Mouse (Mus musculus) heart, postnatal 0 days (tissue): ENCODE results near the gene Ndufs8. TPM values are rescaled to one million over a fixed set of nuclear protein-coding genes. Genes with fewer than 3 reads are reported as not detected.

Experiments
- ATAC-seq: fragments of 200-750 bp; cut with Nextera tagmentation; 2 replicates; pipeline ENCODE4 v1.8.0; 2017; ENCODE audit warnings: low read depth, moderate number of reproducible peaks, moderate library complexity; ENCODE audit not compliant: insufficient read depth
- DNase-seq: peaks from one replicate; pipeline ENCODE4 v3.0.0-alpha.2; 2016; ENCODE audit warnings: low spot score
- H3K27ac ChIP-seq: fragments of 300-500 bp; sonication (generic); 2 replicates; pipeline ENCODE4 v1.5.1; 2014; ENCODE audit warnings: low read depth, mild to moderate bottlenecking
- H3K27me3 ChIP-seq: fragments of 300-500 bp; sonication (generic); 2 replicates; pipeline ENCODE4 v1.6.1; 2014; ENCODE audit warnings: low read length, mixed read lengths; ENCODE audit not compliant: control insufficient read depth, insufficient read depth
- H3K36me3 ChIP-seq: fragments of 300-500 bp; sonication (generic); replicated peaks from 2 replicates; pipeline ENCODE4 v1.6.1; 2014; ENCODE audit warnings: low read length, mixed read lengths; ENCODE audit not compliant: control insufficient read depth, insufficient read depth
- H3K4me1 ChIP-seq: fragments of 300-500 bp; sonication (generic); 2 replicates; pipeline ENCODE4 v1.6.1; 2014; ENCODE audit warnings: antibody characterized with exemption; ENCODE audit not compliant: control insufficient read depth, insufficient read depth
- H3K4me2 ChIP-seq: fragments of 300-500 bp; sonication (generic); 2 replicates; pipeline ENCODE4 v1.6.1; 2014; ENCODE audit warnings: low read depth, mild to moderate bottlenecking, low read length, moderate library complexity
- H3K4me3 ChIP-seq: fragments of 300-500 bp; sonication (generic); 2 replicates; pipeline ENCODE4 v1.5.1; 2014; ENCODE audit warnings: low read depth, low read length
- H3K9ac ChIP-seq: fragments of 300-500 bp; sonication (generic); replicated peaks from 2 replicates; pipeline ENCODE4 v1.6.1; 2014; ENCODE audit warnings: low read depth, low read length, mixed read lengths
- H3K9me3 ChIP-seq: fragments of 300-500 bp; sonication (generic); replicated peaks from 2 replicates; pipeline ENCODE4 v1.6.1; 2016; ENCODE audit warnings: low read length; ENCODE audit not compliant: control insufficient read depth
- CTCF ChIP-seq: IDR thresholded peaks from 2 replicates; pipeline ENCODE4 v1.5.1; 2016; ENCODE audit warnings: antibody characterized with exemption, control low read depth, low read depth
- EP300 ChIP-seq: IDR thresholded peaks from 2 replicates; pipeline ENCODE4 v1.6.1; 2016; ENCODE audit warnings: antibody characterized with exemption, low read depth
- WGBS: fragments of 180-500 bp; shearing (Covaris S2); extraction: QIAGEN DNeasy Blood & Tissue Kit; methylation state at CpG from one replicate; pipeline ENCODE4 v1.1.7; 2014; 5-methylcytosine and 5-hydroxymethylcytosine counted together
- polyA plus RNA-seq: library from polyadenylated mRNA; unstranded; fragments of >200 nt; fragmentation: Nextera tagmentation; extraction: Ambion mirVana; gene quantifications from 2 replicates; pipeline ENCODE4 v1.2.1, GENCODE M21; 2015
- total RNA-seq: library from RNA; depleted of rRNA; stranded (reverse); fragments of >200 nt; gene quantifications from 2 replicates; pipeline ENCODE4 v1.2.3, GENCODE M21; 2014; ENCODE audit warnings: low replicate concordance

The Ndufs8 gene
- total and polyA plus RNA-seq, 2 experiments from 2014 or later: 506 to 681 TPM

DNA sequence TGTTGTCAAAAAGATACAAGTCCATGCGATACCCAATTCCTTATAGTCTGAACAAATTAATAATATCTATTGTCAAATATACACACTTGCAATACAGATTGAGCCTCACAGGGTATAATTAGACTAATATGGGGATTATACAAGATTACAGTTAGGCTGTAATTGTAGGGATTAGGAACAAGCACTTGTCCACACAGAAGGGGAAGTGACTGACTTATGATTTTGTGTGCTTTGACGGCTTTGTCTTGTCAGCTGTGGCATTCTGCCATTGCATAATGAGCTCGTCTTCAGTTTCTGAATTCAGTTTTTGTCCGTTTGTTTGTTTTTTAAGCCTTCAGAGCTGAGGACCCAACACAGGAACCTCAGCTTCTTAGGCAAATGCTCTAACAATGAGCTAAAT lies 30.4 kb downstream of the Ndufs8 start:
- no peaks in the 10 kb centered on the region for H3K27me3 ChIP-seq
- H3K4me2 ChIP-seq: no peak overlapping the region
- ATAC-seq (no peak), DNase-seq (no peak)
- H3K27ac ChIP-seq: no peak overlapping the region
- WGBS: 80% methylated on average over 4 of the region's 4 CpGs
- peaks cover 22% of the 10 kb centered on the region; the same call in 1 of the 2 replicates for H3K36me3 ChIP-seq
- H3K4me3 ChIP-seq: no peak overlapping the region
- H3K9ac ChIP-seq: no peak overlapping the region
- peaks cover 7% of the 10 kb centered on the region; the same call in 1 of the 2 replicates for H3K4me1 ChIP-seq
- no peaks in the 10 kb centered on the region for H3K9me3 ChIP-seq
- TF ChIP-seq EP300 (no peak), CTCF (no peak)

DNA sequence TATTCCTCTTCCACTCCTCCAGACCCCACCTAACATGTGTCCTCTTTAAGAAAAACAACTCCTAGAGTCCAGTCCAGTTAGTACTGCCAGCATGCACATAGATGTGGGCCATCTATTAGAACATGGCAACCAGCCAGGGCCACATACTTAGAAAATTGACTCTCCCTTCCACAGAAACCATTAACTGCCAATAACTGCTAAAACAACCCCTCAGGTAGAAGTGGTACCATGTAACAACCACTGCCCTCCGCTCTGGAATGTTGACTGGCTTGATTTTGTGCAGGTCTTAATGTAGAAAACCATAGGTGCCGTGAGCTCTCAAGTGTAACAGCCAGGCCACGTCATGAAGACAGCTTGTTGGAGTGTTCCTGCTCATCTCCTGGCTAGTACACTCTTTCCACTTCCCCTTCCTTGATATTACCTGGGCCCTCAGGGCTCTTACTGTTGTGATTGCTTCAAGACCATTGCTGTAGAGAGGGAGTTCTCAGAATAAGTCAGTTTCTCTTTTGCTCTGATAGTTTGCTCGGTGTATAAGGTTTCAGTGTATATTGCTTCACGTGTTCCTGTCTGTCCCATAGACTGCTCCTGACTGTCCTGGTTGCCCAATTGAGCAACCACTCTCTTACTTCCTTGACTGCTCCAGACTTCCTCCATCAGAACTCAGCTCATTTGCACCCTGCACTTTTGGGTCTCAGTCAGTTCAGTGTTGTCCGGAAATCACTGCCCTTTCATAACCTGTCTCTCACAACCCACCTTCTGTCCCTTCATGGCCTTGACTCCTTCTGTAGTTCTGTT lies 32.3 kb downstream of the Ndufs8 start:
- ATAC-seq (no peak), DNase-seq (no peak)
- Histone ChIP-seq H3K36me3 (peaks cover 10% of the 10 kb centered on the region; the same call in 1 of the 2 replicates), H3K4me1 (peaks cover 7% of the 10 kb centered on the region; the same call in 1 of the 2 replicates), H3K27ac (no peak overlapping the region), H3K9ac (no peak overlapping the region), H3K4me3 (no peak overlapping the region), H3K9me3 (no peaks in the 10 kb centered on the region), H3K4me2 (no peak overlapping the region), H3K27me3 (no peaks in the 10 kb centered on the region)
- WGBS: 87% methylated on average over 6 of the region's 6 CpGs
- no peak for TF ChIP-seq CTCF
- TF ChIP-seq EP300: no peak

DNA sequence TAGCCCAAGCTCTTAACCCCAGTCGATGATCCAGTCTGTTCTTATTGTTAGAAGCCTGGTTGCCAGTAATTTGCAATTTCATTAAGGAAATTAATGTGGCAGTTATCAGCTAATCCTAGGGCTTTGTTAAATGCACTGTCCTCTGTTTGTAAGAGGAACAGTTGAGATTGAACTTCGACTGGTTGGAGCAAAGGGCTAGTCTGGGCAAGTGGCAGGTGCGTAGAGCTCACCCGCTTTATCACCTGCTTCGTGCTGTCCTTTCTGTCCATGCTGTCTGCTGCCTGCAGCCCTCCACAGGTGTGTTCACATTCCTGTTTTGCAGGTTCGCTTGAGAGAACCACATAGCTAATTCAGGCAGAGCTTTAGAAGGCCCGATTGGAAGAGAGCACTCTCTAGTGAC lies 37.5 kb downstream of the Ndufs8 start:
- Histone ChIP-seq H3K4me2 (no peak overlapping the region), H3K4me1 (no peaks in the 10 kb centered on the region), H3K27me3 (no peaks in the 10 kb centered on the region), H3K36me3 (no peaks in the 10 kb centered on the region), H3K9ac (no peak overlapping the region), H3K9me3 (no peaks in the 10 kb centered on the region), H3K27ac (no peak overlapping the region), H3K4me3 (no peak overlapping the region)
- ATAC-seq (no peak), DNase-seq (no peak)
- WGBS: 86% methylated on average over 7 of the region's 7 CpGs
- no peak for TF ChIP-seq CTCF
- TF ChIP-seq EP300: no peak

DNA sequence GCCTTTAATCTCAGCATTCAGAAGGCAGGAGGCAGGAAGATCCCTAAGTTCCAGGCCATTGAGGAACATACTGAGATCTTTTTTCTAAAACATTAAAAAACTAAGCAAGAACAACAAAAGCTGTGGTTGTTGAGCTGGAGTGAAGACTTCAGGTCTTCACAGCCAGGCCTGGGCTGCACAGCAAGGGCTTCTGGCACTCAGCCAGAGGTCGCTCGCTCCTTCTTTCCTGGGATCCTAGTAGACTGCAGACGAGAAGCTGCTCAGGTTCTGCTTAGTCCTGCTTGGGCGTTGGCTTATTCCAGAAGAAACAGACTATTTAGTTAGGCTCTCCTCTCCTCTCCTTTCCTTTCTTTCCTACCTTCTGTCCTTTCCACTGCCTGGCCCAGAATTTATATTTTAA lies 40.2 kb downstream of the Ndufs8 start:
- H3K4me1 ChIP-seq: peaks cover 4% of the 10 kb centered on the region; the same call in 1 of the 2 replicates
- DNase-seq (peak; percentile 40), ATAC-seq (no peak)

DNA sequence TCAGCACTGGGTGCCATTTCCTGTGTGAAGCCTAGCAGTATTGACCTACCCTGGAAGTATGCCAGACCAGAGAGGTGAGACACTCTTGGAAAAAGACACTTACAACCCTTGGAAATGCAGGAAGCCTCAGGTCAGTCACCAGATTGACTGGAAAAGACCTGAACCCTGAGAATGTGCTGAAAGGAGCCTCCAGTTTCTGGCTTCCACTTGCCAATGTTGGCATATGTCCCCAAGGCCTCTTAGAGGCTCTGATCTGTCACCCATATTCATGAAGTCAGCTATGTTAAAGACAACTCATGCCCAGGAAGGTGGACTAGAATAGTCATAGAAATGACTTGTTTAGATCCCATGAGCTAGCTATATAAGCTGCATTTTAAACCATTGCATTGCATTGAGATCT lies 41.1 kb downstream of the Ndufs8 start:
- no peak overlapping the region for H3K9ac ChIP-seq
- no peak overlapping the region for H3K4me3 ChIP-seq
- H3K9me3 ChIP-seq: no peaks in the 10 kb centered on the region
- peaks cover 4% of the 10 kb centered on the region; the same call in 1 of the 2 replicates for H3K4me1 ChIP-seq
- no peak overlapping the region for H3K27ac ChIP-seq
- no peak overlapping the region for H3K4me2 ChIP-seq
- ATAC-seq (no peak), DNase-seq (no peak)
- TF ChIP-seq EP300 (no peak), CTCF (no peak)
- H3K36me3 ChIP-seq: 0 out of 2 replicates have a peak, but pooled peaks cover 3% of the 10 kb centered on the region
- H3K27me3 ChIP-seq: no peaks in the 10 kb centered on the region

More for the DNA sequence above, 40.2 kb downstream of the Ndufs8 start:
- H3K9me3 ChIP-seq: no peaks in the 10 kb centered on the region
- H3K27me3 ChIP-seq: no peaks in the 10 kb centered on the region
- 31% methylated on average over 4 of the region's 4 CpGs for WGBS
- no peak overlapping the region for H3K27ac ChIP-seq
- H3K36me3 ChIP-seq: no peaks in the 10 kb centered on the region
- H3K9ac ChIP-seq: no peak overlapping the region
- H3K4me3 ChIP-seq: no peak overlapping the region
- TF ChIP-seq EP300: no peak
- TF ChIP-seq CTCF: no peak
- no peak overlapping the region for H3K4me2 ChIP-seq

DNA sequence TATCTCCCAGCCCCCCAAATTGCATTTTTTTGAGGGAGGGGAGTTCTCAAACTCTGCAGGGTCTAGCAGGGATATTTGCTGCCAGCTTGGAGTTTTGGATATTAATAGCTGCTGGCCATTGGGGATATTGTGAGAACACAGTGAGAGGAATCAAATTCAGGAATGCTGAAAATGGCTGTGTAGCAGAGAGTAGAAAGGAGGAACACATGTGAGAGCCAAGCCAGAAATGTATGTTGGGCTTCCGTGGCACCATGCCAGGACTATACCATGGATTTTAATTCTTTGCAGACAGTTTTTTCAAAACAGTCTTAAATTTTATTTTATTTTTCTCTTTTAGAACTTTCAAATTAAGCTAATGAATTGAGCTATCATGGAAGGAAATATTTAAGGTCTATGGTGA lies 44.3 kb downstream of the Ndufs8 start:
- Histone ChIP-seq H3K27me3 (no peaks in the 10 kb centered on the region), H3K9ac (no peak overlapping the region), H3K4me2 (no peak overlapping the region), H3K27ac (no peak overlapping the region), H3K4me1 (peaks cover 4% of the 10 kb centered on the region; the same call in 1 of the 2 replicates), H3K9me3 (no peaks in the 10 kb centered on the region), H3K36me3 (peaks cover 9% of the 10 kb centered on the region), H3K4me3 (no peak overlapping the region)
- TF ChIP-seq CTCF (no peak), EP300 (no peak)
- ATAC-seq (no peak), DNase-seq (no peak)
- 56% methylated on average over 1 of the region's 1 CpGs for WGBS
